Mouse (Mus musculus) lung, adult 18-20 months (tissue): ENCODE data around the gene Slc30a4.

Experiments
- DNase-seq, 2 experiments: peaks; one replicate each; pipeline ENCODE4 v3.0.0; 2022; ENCODE audit warnings: mixed read lengths in 2 of 2

Gene Slc30a4

DNA sequence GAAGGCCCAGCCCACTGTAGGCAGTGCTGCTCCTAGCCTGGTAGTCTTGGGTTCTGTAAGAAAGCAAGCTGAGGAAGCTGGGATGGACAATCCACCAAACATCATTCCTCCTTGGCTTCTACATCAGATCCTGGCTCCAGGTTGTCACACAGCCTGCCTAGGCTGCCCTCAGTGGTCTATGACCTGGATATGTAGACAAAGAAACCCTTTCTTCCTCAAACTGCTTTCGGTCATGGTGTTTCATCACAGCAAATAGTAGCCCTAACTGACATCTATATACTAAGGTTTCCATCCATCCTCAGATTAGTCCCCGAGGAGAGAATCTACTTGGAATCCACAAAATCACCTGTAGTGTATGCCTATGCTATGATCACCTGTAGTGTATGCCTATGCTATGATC lies 27.3 kb downstream of the Slc30a4 start:
- DNase-seq, result no peak

DNA sequence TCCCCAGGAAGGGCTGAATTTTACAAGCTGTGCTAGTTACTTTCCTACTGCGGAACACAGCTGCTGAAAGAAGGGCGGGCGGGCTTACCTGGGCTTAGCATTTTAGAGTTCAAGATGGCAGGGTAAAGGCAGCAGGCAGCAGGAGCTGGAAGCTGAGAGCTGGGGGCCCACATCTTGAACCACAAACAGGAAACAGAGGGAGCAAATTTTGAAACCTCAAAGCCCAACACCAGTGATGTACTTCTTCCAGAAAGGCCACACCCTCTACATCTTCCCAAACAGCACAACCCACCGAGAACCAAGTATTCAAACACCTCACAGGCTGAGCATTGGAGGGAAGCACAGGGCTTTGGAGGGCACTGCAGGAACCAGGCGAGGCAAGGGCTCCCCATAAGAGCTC lies 29.6 kb downstream of the Slc30a4 start:
- DNase-seq, result no peak

DNA sequence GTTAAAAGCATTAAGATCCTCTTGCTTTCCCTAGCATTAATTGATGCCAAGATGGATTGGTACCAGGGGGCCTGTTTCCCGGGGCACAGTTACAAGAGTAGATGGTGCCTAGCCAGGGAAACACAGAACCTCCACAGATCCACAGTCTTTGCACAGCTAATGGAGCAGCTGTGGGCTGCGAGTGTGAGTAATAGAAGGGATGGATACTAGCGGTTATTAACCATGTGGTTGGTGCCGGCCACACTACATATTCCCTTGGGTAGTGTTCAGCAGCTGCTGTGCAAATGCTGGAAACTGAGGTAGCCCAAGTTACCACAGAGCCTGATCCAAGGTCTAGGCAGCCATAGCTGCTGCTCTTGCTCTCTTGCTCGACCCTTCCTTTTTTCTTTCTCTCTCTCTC lies 30.7 kb downstream of the Slc30a4 start:
- no peak for DNase-seq

DNA sequence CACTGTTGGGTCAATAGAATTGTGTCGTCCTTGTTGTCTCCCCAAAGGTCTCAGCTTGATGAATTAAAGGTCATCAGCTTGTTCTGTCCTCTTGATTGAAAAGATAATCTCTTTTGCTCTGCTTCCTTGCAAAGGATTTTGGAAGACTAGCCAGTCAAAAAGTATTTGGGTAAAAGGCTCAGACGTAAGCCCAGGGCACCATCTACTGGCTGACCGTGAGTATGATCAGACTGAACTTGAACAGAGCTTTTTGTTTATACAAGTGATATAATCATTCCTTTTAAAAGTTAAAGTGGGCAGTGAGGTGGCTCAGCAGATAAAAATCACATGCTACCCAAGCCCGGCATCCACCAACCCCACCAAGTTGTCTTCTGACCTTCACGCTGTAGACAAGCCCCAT lies 34.6 kb downstream of the Slc30a4 start:
- DNase-seq, result peak in 1 of 2 experiments; percentile 25

DNA sequence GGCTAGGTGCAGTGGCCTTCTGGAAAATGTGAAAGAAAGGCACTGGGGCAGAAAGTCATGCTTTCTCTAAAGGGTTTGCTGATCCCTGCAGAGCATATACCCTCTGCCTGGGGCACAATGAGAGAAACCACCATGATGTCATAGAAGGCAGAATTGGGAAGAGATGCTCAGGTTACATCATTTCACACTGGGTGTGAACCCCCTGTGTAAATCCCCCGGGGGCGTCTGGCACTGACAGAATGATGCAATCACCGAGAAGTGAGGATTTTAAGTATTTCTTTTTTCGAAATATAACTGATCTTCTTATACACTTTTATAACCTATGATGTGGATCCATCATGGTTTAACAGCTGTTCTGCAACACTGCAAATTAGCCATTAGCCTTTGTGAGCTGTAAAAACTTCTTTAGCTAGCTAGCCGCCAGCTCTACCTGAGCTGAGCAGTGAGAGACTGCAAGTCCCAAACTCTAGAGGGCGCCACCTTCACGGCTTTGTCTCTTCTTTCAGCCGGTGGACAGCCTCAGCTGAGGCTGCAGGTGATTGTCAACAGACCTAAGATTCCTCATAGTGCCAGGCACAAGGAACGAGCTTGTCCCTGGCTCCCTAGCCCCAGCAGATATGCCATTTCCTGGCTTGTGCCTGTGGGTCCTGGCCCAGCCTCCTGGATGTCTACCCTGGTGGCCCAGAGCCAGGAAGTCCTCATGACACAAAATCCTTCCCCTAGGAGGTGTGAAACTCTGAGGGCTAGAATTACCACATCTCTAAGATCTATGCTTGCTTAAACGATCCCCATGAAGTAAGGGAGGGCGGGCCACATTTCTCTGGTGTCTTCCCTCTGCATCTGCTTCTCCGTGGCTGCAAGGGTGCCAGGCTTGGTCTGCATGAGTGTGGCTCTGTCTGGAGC lies 36.2 kb downstream of the Slc30a4 start:
- DNase-seq, result peak; percentile 30 to 44

DNA sequence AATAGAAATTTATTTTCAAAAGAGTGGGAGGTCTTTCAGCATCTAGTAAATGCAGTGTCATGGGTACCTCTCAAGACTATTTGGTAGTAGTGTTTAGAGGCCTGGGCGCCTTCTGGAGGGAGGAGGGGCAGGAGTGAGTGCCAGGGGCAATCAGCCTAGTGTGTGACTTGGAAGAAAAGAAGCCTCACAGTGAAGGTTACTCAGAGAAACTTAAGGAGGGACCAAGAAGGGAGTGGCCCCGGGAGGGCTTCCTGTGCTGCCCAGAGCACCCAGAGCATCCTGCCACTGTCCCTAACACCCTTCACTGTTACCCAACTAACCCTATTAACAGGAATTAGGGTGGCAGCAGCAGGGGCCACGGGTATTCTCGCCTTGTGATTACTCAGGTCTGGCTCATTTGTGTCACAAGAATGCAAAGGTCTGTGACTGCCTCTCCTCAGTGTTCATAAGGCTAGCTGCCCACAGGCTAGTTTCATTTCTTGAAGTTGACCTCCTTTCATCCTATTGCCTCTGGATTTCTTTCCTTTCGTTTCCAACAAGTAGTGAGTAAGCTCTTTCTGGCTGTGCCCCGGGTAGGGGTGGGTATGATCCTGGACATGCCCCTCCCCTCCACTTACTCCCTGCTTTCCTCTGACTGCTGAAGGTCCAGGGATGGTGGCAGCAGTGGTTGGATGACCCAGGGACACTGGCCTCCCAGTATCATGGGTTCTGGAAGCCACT lies 37.0 kb downstream of the Slc30a4 start:
- no peak for DNase-seq

DNA sequence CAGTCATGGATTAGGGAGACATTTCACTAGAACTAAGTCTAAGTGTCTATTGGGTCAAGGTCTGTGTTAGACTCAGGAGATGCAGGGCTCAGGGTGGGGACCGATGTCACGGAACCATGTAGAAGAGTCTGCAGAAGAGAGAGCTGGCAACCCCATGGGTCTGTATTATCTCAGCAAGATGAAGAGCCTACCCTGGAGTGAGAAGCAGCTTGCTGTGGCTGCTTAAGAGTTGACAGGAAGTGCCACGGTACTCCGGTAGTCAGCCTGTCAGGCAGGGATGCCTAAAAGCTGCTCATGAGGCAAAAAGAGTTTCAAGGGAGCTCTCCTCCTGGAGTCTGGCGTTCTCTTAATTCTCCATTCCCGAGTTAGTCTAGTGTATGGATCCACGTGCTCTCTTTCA lies 42.6 kb downstream of the Slc30a4 start:
- no peak for DNase-seq

DNA sequence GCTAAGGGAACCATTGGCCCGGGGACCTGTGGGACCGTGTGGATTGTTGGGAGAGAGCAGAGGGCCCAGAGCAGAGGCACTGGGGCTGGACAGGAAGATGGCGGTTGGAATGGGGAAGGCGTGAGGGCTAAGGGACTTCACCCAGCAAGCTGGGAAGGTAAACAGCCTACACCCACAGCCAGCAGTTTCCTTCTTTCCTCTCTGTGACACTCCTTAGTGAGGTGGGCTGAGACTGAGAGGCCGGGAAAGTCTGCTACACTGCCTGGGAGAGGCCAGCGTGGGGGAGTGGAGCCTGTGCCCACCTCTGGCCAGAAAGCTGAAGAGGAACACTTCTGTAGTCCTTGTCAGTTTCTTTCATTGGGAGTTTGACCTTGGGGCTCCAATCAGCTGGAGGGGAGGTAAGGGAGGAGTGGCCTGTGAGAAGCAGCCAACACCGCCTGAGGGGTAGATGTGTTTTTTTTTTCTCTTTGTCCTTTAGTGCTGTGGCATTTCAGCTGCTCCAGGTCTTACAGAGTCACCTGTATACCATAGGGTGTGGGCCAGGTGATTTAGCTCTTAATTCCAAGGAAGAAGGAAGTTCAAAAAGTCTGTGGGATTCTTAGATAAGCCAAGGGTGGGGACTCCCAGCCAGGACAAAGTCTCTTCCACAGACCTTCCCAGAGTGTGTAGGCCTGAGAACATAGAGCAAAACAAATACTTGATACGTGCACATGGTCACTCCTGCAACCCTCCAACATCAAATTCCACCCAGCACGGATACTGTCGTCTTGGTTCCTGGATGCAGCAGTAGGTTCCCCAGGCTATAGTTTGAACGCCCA lies 44.5 kb downstream of the Slc30a4 start:
- no peak for DNase-seq

DNA sequence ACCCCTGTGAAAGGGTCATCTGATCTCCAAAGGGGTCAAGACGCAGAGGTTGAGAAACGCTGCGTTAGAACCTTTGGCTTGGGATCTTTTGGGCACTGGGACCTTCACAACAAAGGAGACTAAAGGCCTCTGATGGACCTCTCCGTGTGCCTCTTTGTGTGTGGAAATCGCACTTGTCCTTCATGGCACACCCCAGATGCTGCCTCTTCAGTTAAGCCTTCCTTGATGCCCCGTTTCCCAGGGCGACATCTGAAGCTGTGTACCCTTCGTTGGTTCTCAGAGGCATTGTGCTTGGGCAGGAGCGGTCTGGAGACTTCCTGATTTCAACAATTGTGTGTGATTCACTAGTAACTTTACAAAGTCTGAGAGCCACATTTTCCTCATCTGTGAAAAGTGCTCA lies 45.7 kb downstream of the Slc30a4 start:
- no peak for DNase-seq

DNA sequence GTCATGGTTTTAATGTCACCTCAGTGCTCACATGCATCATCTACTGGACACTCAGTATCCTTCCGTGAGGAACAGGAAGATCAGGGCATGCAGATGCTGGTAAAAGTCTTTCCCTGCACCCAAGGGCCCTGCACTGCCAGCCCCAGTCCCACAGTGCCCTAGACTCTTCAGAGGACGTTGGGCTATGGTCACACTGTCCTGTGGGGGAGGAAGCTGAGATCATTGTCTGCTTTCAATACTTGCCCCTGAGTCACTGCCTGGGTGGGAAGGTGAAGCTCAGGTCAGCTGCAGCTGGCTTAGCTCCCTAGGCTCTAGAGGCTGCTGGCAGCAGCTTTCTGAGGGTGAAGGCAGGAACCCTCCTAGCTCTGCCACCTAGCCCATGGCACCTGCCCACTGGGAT lies 46.4 kb downstream of the Slc30a4 start:
- no peak for DNase-seq

DNA sequence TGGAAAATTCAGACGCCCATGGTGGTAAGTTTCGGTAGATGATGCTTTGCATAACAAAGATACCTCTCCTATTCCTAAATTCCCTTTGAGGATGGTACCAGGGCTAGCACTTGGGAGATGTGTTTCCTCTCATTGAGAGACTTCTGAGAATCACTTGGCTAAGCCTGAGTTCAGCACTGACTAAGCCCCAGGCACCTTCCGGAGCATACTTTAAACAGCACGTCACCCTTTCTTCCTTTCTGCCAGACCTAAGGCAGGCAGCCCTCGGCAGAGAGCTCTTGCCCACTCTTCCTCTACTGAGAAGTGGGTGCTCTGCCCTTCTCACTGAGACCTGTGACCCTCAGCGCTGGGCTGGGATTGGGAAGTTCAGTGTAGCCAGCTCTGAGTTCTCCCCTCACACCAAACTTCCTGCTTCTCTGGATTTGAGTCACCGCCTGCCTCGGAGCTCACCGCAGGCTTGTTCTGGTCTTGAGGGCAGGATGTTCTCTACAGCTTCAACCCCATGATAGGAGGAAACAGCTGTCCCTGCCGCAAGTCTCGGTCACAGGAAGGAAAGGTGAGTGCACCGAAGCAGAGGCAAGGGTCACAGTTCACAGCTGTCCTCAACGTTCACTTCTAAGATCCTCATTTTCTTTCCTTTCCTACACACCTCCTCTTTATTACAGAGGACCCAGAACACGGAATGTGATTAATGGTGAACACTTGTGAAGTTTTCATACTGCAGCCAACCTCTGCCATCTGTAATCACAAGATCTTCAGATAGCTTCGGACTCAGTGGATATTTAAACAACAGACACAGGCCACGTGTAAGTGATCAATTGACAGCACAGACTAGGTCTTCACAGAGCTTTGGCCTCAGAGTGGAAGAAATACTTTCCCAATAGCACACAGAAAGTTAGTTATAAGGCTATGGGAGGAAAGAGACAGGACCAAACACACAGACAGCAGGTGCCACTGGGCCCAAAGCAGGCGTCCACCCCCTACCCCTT lies 50.1 kb downstream of the Slc30a4 start:
- DNase-seq, result peak; percentile 35 to 52

DNA sequence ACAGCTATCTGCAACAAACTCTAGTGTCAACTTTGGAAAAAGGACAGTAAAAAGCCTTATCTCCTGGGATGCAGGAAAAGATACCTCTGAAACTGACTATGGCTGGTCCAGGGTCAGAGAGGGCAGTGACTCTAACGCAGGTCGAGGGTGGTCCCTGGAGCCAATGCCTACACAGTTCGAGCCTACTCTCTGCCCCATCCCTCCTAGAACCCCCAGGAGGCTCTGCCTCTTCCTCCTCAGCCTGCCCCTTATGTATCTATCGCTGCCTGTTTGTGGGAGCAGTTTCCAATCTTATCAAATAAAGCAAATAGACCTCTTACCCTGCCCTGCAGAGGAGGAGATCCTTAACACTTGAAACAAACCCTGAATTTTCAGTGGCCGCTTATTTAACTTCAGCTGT lies 63.8 kb downstream of the Slc30a4 start:
- no peak for DNase-seq

DNA sequence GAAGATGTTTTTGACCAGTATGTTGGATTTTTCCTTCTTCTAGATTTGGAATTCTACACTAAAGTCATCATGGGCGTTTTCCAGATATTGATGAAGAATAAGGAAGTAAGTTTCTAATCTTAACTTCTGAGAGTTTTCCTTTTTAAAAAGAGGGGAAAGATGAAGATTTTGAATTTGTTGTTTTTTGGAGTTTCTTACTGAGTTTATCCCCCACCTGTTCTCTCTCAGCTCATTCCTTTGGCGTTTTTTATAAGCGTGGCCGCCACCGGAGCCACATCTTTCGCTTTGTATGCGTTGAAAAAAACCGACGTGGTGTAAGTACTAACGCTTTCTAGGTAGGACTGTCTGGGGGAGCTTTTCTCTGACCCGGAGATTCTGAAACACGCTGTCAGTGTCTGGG lies 64.4 kb downstream of the Slc30a4 start:
- no peak for DNase-seq

DNA sequence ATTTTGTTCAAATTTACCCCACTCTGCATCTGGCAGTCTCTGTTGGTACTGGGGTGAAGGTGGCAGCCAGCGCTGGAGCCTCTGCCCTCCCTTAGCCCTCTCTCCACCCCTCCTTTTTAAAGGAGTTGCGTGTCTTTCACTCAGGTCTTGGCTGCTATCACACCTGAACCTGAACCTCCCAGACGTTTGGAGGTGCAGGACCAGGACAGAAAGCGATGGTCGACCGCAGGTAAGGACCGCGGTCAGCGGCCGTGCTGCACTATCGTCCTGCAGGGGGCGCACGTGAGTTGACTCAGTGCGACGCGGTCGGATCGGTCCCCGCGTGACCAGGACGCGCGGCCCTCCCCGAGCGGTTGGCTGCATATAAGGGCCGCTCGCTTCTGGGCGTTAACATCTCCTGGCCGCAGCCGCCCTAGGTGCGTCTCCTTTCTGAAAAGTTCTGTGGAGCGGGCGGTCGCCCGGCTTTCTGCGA lies 64.9 kb downstream of the Slc30a4 start:
- DNase-seq, result peak; percentile 64 to 72

DNA sequence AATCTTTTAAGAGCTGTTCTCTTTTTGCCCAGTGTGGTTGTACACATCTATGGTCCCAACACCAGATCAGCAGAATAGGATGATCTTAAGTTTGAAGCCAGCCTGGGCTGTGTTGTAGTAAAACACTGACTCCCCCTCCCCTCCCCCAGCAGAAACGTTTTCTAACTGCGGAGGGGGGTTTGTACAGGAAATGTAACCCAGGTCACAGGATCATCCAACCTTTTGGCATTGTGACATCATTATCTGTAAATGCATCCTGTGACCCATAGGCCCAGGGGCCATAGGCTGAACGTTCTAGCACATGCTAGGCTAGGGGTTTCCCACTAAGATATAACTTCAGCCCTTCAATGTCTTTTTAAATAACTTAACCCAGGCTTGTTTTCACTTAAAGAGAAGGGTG lies 65.8 kb downstream of the Slc30a4 start, which contains the start of gene AA467197:
TSS of gene AA467197 (plus strand) at position 301 of the 400 bp plus-strand sequence.
- no peak for DNase-seq
